Mouse (Mus musculus) heart, postnatal 14 days (tissue): Measurements from ENCODE around the gene Slc30a6. TPM values are rescaled to one million over a fixed set of nuclear protein-coding genes. Genes with fewer than 3 reads are reported as not detected.

Experiments used
- DNase-seq, 2 experiments: peaks; one replicate each; pipeline ENCODE4 v3.0.0; 2021 to 2022
- intact Hi-C: fragments of 180-260 bp; cut with DNase I; formaldehyde crosslinking; loops from one replicate; pipeline ENCODE4 v1.15.1; 2025
- long read RNA-seq, 2 experiments: library from polyadenylated mRNA; stranded (forward); transcript quantifications; one replicate each; pipeline ENCODE4 v2.0.0; 2021
- total RNA-seq, 2 experiments: library from RNA; stranded (reverse); gene quantifications; 2 replicates each; pipeline ENCODE4 v1.2.3; 2021

Gene Slc30a6
- total RNA-seq, result 10 to 100 TPM; 11.2 to 11.7 TPM
- long read RNA-seq, experiment 1, transcript Slc30a6-201 (14 exons, 2,148 nt), result major isoform, 12 of 13 reads
- long read RNA-seq, experiment 1, partial matches to known transcripts, result 0 of 13 reads
- long read RNA-seq, experiment 1, other reads (novel, unspliced or antisense), result 1 of 13 reads
- long read RNA-seq, experiment 2, transcript Slc30a6-201 (14 exons, 2,148 nt), result major isoform, 16 of 20 reads
- long read RNA-seq, experiment 2, partial matches to known transcripts, result 1 of 20 reads
- long read RNA-seq, experiment 2, other reads (novel, unspliced or antisense), result 3 of 20 reads

DNA sequence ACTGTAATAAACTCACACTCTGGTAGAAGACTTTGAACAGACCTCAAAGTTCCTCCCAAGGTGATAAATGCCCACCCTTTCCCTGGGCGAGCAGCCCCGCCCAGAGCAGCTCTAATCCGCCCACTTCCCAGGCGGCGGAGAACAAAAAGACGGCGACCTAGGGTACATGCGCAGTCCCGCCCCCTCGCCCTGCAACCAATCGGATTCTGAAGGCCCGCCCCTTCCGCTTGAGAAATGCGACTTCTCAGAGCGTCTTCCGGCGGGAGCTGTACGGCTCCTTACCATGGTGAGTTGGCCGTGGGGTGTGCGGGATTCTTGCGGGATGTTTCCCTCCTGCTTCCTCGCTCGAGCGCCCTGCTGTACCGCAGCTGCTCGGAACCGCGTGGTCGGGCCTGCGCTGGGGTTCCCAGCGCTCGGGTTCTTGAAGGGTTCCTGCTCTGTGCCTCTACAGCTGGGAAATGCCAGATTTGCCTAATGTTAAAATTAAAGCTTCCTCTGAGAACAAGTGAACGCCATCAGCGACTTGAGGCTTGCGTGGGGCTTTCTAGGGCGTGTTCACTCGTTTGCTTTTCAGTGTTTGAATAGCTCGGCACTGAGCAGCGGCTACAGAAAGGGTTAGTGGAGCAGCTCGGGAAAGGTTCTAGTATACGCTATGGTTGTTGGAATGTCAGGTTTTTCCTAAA lies at the start of gene Slc30a6:
Gene Slc30a6, plus strand, starts transcription at position 226 of the 683 bp plus-strand sequence.
- intact Hi-C loops, result loop anchor here (5.0 to 10.0 kb wide), 3 partner anchors 53 to 89 kb away; partner anchors contain the start of gene Yipf4

GRCm38 (mm10) chr17:74363592-74363991 lies 31.8 kb upstream of the Slc30a6 start:
- intact Hi-C loops, result no loop called here
- DNase-seq, result no peak

More for the DNA sequence above, at the start of gene Slc30a6:
- DNase-seq, result peak; percentile 95 to 97

- intact Hi-C loops, result no loop called here
- DNase-seq, result no peak
Measured at GRCm38 (mm10) chr17:74376916-74377315, 18.5 kb upstream of the Slc30a6 start.

GRCm38 (mm10) chr17:74386657-74387056 lies 8.8 kb upstream of the Slc30a6 start:
- intact Hi-C loops, result no loop called here
- no peak for DNase-seq

DNA sequence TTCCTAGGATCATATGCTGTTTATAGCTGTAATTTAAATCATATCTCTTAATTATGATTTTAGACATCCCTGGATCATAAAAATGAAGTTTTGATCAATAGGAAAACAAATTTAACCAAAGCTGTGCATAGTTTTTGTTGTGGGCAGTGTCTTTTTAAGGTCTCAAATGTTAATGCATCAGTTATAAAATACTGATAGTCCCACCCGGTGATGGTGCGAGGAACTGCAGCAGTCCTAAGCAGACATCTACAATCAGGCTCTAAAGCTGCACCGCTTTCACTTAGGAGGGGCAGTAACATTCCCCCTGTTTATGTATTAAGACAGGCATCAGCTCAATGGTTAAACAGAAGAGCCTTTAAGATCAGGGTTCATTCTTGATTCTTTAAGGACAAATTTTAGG lies 5.6 kb upstream of the Slc30a6 start:
- DNase-seq, result no peak
- intact Hi-C loops, result loop anchor here (10.0 kb wide), 1 partner anchor 95 kb away; the partner anchor contains the start of gene Yipf4

DNA sequence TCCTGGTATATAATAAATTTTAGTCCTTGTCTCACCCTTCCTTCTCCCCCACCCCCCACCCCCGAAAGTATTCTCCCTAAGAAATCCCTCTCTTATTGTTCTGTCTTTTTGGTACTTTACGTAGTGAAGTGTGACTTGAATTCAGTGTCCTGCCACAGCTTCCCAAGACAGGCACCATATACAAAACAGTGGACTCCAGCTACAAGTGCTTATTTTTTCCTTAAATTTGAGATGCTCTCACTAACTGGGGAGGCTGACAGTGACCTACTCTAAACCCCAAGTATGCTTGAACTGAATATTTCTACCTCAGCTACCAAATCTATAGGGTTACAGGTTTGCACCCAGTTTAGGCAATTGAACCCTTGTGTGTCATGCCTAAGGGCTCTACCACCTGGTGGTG lies 1.0 kb upstream of the Slc30a6 start:
- no peak for DNase-seq
- intact Hi-C loops, result loop anchor here (10.0 kb wide), 1 partner anchor 90 kb away; the partner anchor contains the start of gene Yipf4

- DNase-seq, result no peak
- intact Hi-C loops, result loop anchor here (5.0 to 10.0 kb wide), 3 partner anchors 53 to 90 kb away; partner anchors contain the start of gene Yipf4
Measured at GRCm38 (mm10) chr17:74394855-74395254, 553 bp upstream of the Slc30a6 start.

DNA sequence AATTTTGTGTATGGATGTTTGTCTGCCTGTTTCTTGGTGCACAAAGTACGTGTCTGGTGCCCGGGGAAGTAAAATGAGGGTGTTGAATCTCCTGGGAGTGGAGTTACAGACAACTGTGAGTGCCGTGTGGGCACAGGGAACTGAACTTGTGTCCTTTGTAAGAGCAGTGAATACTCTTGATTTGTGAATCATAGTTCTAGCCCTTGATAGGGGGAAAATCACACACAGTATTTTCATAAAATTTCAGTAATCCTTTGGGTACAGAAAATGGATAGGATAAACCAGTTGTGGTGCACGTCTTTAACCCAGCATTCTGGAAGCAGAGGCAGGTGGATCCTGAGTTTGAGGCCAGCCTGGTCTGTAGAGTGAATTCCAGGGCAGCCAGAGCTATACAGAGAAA lies 1.4 kb downstream of the Slc30a6 start:
- intact Hi-C loops, result loop anchor here (5.0 to 10.0 kb wide), 3 partner anchors 54 to 88 kb away; partner anchors contain the start of gene Yipf4

GRCm38 (mm10) chr17:74397173-74397572 lies 1.8 kb downstream of the Slc30a6 start:
- no peak for DNase-seq
- intact Hi-C loops, result loop anchor here (5.0 to 10.0 kb wide), 3 partner anchors 55 to 88 kb away; partner anchors contain the start of gene Yipf4

More for the DNA sequence above, 1.4 kb downstream of the Slc30a6 start:
- DNase-seq, result no peak

DNA sequence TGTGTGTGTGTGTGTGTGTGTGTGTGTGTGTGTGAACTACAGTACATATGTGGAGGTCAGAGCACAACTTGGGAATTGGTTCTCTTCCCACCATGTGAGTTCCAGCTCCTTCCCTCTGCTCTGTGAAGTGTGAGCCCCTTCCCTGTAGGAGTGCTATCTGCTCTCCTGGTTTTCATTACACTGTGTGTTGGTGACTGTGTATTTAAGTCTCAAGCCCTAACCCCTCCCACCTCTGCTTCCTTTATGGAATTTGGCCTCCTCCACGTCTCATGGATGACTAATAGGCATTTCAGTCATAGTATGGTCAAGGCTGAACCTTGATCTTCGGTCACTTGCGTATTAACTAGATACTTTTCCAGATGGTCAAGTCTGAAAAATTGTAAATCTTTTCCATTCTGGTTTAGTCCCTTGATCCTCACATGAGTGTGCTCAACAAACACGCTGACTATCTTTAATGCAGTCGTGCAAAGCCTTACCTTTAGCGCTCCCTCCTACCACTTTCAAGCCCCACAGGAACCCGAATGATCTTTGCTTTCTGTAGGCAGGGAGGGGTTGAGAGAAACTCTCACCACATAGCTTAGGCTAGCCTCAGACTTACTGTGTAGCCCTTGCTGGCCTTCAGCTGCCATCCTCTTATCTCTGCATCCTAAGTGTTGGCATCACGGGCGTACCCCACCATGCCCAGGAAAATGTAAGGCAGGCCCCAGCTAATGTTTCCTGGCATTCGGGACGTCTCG lies 7.2 kb downstream of the Slc30a6 start:
- intact Hi-C loops, result no loop called here
- DNase-seq, result no peak

DNA sequence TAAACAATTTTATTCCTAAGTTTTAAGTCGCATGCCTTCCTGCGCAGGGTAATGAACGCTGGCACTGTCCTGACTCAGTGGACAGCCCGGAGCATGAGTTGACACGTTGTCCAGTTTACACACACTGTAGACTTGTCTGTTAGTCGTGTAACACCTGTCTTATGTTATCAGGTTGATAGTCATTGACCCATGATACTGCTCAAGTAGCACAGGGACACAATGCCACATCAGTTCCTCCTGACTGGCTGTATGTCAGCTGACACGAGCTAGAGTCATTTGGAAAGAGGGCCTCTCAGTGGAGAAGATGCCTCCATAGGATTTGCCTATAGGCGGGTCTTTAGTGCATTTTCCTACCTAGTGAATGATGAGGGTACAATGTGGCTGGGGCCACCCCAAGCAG lies 11.1 kb downstream of the Slc30a6 start:
- DNase-seq, result no peak
- intact Hi-C loops, result no loop called here

DNA sequence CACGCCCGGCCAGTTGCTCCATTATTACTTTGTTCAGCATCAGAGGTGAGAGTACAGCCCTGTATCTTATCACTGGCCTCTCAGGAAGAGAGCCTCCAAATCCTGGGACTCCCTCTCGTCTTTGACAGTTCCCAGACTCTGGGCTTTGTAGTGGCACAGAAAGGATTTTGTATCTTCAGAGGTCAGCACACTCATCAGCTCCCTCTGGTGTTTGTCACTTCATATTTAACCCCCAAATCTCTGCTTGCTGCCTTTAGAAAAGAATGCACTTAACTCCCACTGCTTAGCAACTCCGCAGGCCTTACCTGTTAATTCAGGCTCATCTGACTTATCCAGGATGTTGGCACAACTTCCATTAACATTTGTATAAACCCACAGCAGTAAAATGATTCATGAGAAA lies 14.3 kb downstream of the Slc30a6 start:
- no peak for DNase-seq
- intact Hi-C loops, result no loop called here

DNA sequence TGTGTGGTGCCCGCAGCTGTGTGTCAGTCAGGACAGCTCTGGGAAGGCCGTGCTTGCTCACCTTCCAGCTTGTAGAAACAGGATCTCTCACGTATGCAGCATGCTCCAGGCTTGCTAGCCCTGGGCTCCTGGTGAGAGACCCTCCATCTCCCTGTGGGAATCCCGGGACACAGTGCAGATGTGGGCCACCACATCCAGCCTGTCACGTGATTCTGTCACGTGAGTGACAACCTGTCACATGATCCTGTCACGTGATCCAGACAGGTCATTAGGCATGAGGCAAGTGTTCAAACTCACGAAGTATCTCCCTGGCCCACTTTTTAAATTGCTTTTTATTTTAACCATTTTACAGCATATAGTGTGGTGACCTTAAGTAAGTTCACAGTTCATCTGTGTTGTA lies 17.9 kb downstream of the Slc30a6 start:
- intact Hi-C loops, result no loop called here
- no peak for DNase-seq

GRCm38 (mm10) chr17:74414671-74415070 lies 19.3 kb downstream of the Slc30a6 start:
- intact Hi-C loops, result no loop called here
- DNase-seq, result no peak

- intact Hi-C loops, result no loop called here
Measured at GRCm38 (mm10) chr17:74416841-74417360, 21.5 kb downstream of the Slc30a6 start.

DNA sequence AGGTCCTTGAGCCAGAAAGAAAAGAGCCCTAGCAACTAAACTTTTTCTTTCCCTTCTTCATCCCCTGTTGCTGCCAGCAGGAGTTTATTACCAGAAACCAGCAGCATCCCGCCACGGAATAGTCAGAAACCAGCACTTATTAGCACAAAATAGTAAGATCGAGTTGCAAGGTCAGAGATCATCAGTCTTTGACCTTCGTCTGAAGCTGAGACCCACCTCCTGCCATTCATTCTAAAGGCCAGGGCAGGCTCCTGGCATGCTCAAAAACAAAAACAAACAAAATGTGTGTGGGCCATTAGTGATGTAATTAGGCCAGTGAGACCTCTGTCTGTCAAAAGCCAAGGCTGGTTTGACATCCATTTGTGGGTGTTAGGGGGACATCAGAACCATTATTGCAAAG lies 22.8 kb downstream of the Slc30a6 start:
- DNase-seq, result no peak
- intact Hi-C loops, result no loop called here

More at GRCm38 (mm10) chr17:74416841-74417360, 21.5 kb downstream of the Slc30a6 start:
- DNase-seq, result no peak

DNA sequence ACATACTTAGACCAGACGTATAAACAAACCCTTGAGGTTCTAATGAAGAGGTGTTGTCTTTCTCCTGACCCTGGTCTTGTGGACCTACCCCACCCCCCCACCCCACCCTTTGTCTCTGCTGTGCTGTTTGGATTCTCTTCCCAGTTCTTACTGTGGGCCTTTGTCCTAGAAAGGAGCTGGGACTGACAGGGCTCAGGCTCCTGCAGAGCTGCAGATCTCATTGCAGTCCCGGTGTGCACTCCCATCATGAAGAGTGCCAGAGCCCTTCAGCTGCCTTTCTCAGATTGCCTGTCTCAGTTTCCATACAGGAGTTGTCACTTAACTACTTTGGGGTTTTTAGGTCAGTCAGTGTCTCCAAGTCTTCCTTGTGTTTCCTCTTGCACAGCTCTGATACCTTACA lies 25.2 kb downstream of the Slc30a6 start:
- intact Hi-C loops, result no loop called here
- DNase-seq, result no peak

DNA sequence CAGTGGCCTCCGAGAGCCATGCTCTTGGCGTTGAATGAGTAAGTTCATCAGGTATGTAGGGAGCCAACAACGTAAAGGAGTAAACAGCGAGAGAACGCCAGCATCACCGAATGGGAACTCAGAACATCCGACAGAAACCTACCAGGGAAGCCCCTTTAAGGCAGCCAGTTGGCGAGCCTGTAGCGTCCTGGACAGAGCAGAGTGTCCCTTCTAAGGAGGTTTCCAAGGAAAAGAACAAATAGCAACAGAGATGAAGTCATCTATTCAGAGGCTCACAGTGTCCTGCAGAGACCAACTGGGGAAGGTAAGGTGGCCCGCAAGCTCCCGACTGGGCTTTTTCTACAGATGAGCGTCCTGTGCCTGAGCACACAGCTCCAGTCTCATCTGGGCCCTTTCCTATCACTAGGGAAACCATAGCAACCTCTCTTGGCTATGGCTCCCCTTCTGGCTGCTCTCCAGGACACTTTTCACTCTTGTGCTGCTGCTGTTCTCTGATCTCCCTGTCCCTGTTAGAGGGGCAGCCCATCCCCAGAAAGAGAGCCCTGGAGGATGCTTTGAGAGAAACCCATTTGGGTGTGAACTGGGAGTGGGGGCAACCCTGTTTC lies 29.1 kb downstream of the Slc30a6 start:
- DNase-seq, result peak; percentile 11 to 20
- intact Hi-C loops, result no loop called here

DNA sequence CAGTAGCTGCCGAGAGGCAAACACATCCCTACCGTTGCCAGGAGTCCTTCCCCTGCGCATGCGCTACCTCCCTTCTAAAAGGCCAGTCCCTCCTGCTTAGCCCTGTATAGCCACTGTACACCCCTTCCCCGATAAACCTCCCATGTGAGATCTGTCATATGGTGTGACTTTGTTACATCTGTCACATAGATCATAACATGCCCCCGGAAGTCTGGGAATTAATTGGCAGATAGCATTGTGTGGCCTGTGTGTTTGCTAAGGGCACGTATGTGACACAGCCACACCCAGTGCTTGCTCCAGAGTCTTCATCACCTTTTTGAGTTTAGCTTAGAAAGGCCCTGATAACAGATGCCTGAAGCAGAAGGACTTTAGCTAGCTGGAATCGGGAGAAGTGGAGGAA lies 34.7 kb downstream of the Slc30a6 start:
- intact Hi-C loops, result no loop called here
- no peak for DNase-seq

GRCm38 (mm10) chr17:74431481-74431880 lies 36.1 kb downstream of the Slc30a6 start:
- intact Hi-C loops, result no loop called here
- peak; percentile 6 to 15 for DNase-seq
